Mouse (Mus musculus) thymus, adult 2 months (tissue): ENCODE data around the gene Mcat.

Experiments used
- CTCF ChIP-seq: fragments of 200-500 bp; IDR thresholded peaks from 2 replicates; pipeline ENCODE4 v1.5.1; 2012; ENCODE audit warnings: mild to moderate bottlenecking, control low read depth, low read length, moderate library complexity, borderline replicate concordance; ENCODE audit not compliant: control insufficient read depth, poor library complexity, insufficient read depth; ENCODE audit errors: extremely low read depth
- POLR2A ChIP-seq: fragments of 200-500 bp; IDR thresholded peaks from 2 replicates; pipeline ENCODE4 v1.6.1; 2012; ENCODE audit warnings: mild to moderate bottlenecking, low read length, control low read depth, moderate library complexity; ENCODE audit not compliant: control insufficient read depth, poor library complexity, insufficient read depth; ENCODE audit errors: extremely low read depth

DNA sequence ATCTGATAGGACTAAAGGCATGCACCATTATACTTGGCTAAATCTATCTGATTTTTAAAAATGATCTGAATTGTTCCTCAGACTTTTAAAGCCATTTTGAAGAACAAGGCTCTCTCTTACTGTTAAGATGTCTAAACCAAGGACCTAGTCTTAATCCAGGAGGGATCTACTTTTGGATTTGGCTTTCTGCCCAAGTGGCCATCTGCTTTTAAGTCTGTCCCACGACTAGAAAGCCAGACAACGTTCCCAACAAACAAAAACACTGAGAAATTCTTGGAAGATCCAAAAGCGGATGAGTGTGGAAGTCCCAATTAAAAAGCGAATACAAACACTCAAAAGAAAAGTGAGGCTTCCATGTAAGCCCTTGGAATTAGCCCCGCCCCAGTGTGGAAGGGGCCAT lies 48.6 kb downstream of the Mcat start:
- no peak for TF ChIP-seq CTCF
- TF ChIP-seq POLR2A = no peak
